Mouse (Mus musculus): ENCODE data around the gene Nfatc3. TPM values are rescaled to one million over a fixed set of nuclear protein-coding genes. Genes with fewer than 3 reads are reported as not detected.
A peak's percentile ranks its signal among the peaks of the same experiment; 100 is the strongest.

The Nfatc3 gene
- polyA plus RNA-seq, 1 experiment, result 11.8 TPM

GRCm38 (mm10) chr8:106147868-106148565 is 89.4 kb downstream of the Nfatc3 start:
- Histone ChIP-seq H3K79me2 (ENCODE audit: control insufficient read depth, insufficient read depth) (peaks cover 12% of the 10 kb centered on the region), H3K4me2 (ENCODE audit: low read depth) (no peak overlapping the region), H3K27me3 (ENCODE audit: control insufficient read depth, insufficient read depth, insufficient read length) (no peaks in the 10 kb centered on the region), H3ac (ENCODE audit: control insufficient read depth, insufficient read length) (no peak overlapping the region), H3K4me3 (no peak overlapping the region), H3K36me3 (ENCODE audit: control insufficient read depth, insufficient read depth) (no peaks in the 10 kb centered on the region)
- no peak for TF ChIP-seq E2F4 (IDR thresholded peaks at IDR 0.05; ENCODE audit: insufficient read depth)
- TF ChIP-seq SRF (IDR thresholded peaks at IDR 0.05; ENCODE audit: control insufficient read depth, insufficient read length, low read depth), result no peak
- no peak for TF ChIP-seq TCF12 (IDR thresholded peaks at IDR 0.05; ENCODE audit: insufficient read depth, poor library complexity, severe bottlenecking)
- TF ChIP-seq MYOG (IDR thresholded peaks at IDR 0.05; ENCODE audit: control insufficient read depth in 1 of 3, insufficient read depth in 1 of 3, insufficient read length in 2 of 3, low read depth in 2 of 3), result no peak
- no peak for TF ChIP-seq POLR2A (IDR thresholded peaks at IDR 0.05; ENCODE audit: insufficient read length, low read depth)
- no peak for TF ChIP-seq REST (IDR thresholded peaks at IDR 0.05; ENCODE audit: insufficient read depth, insufficient read length)
- no peak for TF ChIP-seq POLR2AphosphoS2 (IDR thresholded peaks at IDR 0.05; ENCODE audit: insufficient read length, low read depth)
- TF ChIP-seq TCF3 (IDR thresholded peaks at IDR 0.05; ENCODE audit: insufficient read length, low read depth), result no peak
- TF ChIP-seq CEBPB (IDR thresholded peaks at IDR 0.05; ENCODE audit: insufficient read depth, poor library complexity, severe bottlenecking), result no peak
- no peak for TF ChIP-seq USF1 (IDR thresholded peaks at IDR 0.05; ENCODE audit: low read depth)

- H3K4me3 ChIP-seq, result peak overlapping the region; percentile 68
- no peaks in the 10 kb centered on the region for H3K36me3 ChIP-seq (ENCODE audit: control insufficient read depth, insufficient read depth)
- no peak overlapping the region for H3K4me2 ChIP-seq (ENCODE audit: low read depth)
- TF ChIP-seq REST (IDR thresholded peaks at IDR 0.05; ENCODE audit: insufficient read depth, insufficient read length), result no peak
- no peak for TF ChIP-seq SRF (IDR thresholded peaks at IDR 0.05; ENCODE audit: control insufficient read depth, insufficient read length, low read depth)
- no peak for TF ChIP-seq POLR2AphosphoS2 (IDR thresholded peaks at IDR 0.05; ENCODE audit: insufficient read length, low read depth)
- TF ChIP-seq TCF12 (IDR thresholded peaks at IDR 0.05; ENCODE audit: insufficient read depth, poor library complexity, severe bottlenecking), result no peak
- TF ChIP-seq POLR2A (IDR thresholded peaks at IDR 0.05; ENCODE audit: insufficient read length, low read depth), result no peak
- TF ChIP-seq E2F4 (IDR thresholded peaks at IDR 0.05; ENCODE audit: insufficient read depth), result no peak
- no peak for TF ChIP-seq MYOG (IDR thresholded peaks at IDR 0.05; ENCODE audit: control insufficient read depth in 1 of 3, insufficient read depth in 1 of 3, insufficient read length in 2 of 3, low read depth in 2 of 3)
- no peak overlapping the region for H3ac ChIP-seq (ENCODE audit: control insufficient read depth, insufficient read length)
- H3K27me3 ChIP-seq (ENCODE audit: control insufficient read depth, insufficient read depth, insufficient read length), result no peaks in the 10 kb centered on the region
- H3K79me2 ChIP-seq (ENCODE audit: control insufficient read depth, insufficient read depth), result peaks cover 12% of the 10 kb centered on the region
Measured at GRCm38 (mm10) chr8:106149025-106149424, 90.4 kb downstream of the Nfatc3 start.

- peak; percentile 51 for TF ChIP-seq TCF12 (IDR thresholded peaks at IDR 0.05; ENCODE audit: insufficient read depth, poor library complexity, severe bottlenecking)
- peak; percentile 84 for TF ChIP-seq POLR2A (IDR thresholded peaks at IDR 0.05; ENCODE audit: insufficient read length, low read depth)
- peak; percentile 76 to 96 (median 92) for TF ChIP-seq MYOG (IDR thresholded peaks at IDR 0.05; ENCODE audit: control insufficient read depth in 1 of 3, insufficient read depth in 1 of 3, insufficient read length in 2 of 3, low read depth in 2 of 3)
- no peak for TF ChIP-seq CEBPB (IDR thresholded peaks at IDR 0.05; ENCODE audit: insufficient read depth, poor library complexity, severe bottlenecking)
- peak; percentile 86 for TF ChIP-seq POLR2AphosphoS2 (IDR thresholded peaks at IDR 0.05; ENCODE audit: insufficient read length, low read depth)
- TF ChIP-seq TCF3 (IDR thresholded peaks at IDR 0.05; ENCODE audit: insufficient read length, low read depth), result peak; percentile 56
- no peak for TF ChIP-seq REST (IDR thresholded peaks at IDR 0.05; ENCODE audit: insufficient read depth, insufficient read length)
- peak; percentile 46 to 93 (median 93) for TF ChIP-seq MYOD1 (IDR thresholded peaks at IDR 0.05; ENCODE audit: control insufficient read depth in 1 of 3, insufficient read length in 2 of 3, low read depth in 2 of 3)
- peak; percentile 49 for TF ChIP-seq SRF (IDR thresholded peaks at IDR 0.05; ENCODE audit: control insufficient read depth, insufficient read length, low read depth)
- H3K4me3 ChIP-seq, result peak within 1 kb of the TSS; percentile 68
Measured at GRCm38 (mm10) chr8:106149801-106150652, 91.4 kb downstream of the Nfatc3 start, which contains the start of gene Pla2g15. Gene Pla2g15, plus strand, starts transcription at chr8:106150399.

GRCm38 (mm10) chr8:106150653-106151000 is 92.0 kb downstream of the Nfatc3 start:
- H3ac ChIP-seq (ENCODE audit: control insufficient read depth, insufficient read length), result peak overlapping the region; percentile 0
- peaks cover 2% of the 10 kb centered on the region for H3K36me3 ChIP-seq (ENCODE audit: control insufficient read depth, insufficient read depth)
- no peaks in the 10 kb centered on the region for H3K27me3 ChIP-seq (ENCODE audit: control insufficient read depth, insufficient read depth, insufficient read length)
- peak overlapping the region; percentile 68 for H3K4me3 ChIP-seq
- peaks cover 12% of the 10 kb centered on the region for H3K79me2 ChIP-seq (ENCODE audit: control insufficient read depth, insufficient read depth)
- H3K4me2 ChIP-seq (ENCODE audit: low read depth), result peak overlapping the region; percentile 80
- TF ChIP-seq MYOD1 (IDR thresholded peaks at IDR 0.05; ENCODE audit: control insufficient read depth in 1 of 3, insufficient read length in 2 of 3, low read depth in 2 of 3), result no peak
- no peak for TF ChIP-seq POLR2A (IDR thresholded peaks at IDR 0.05; ENCODE audit: insufficient read length, low read depth)
- no peak for TF ChIP-seq TCF3 (IDR thresholded peaks at IDR 0.05; ENCODE audit: insufficient read length, low read depth)
- TF ChIP-seq USF1 (IDR thresholded peaks at IDR 0.05; ENCODE audit: low read depth), result no peak
- no peak for TF ChIP-seq TCF12 (IDR thresholded peaks at IDR 0.05; ENCODE audit: insufficient read depth, poor library complexity, severe bottlenecking)
- TF ChIP-seq POLR2AphosphoS2 (IDR thresholded peaks at IDR 0.05; ENCODE audit: insufficient read length, low read depth), result no peak
- TF ChIP-seq CEBPB (IDR thresholded peaks at IDR 0.05; ENCODE audit: insufficient read depth, poor library complexity, severe bottlenecking), result no peak
- no peak for TF ChIP-seq SRF (IDR thresholded peaks at IDR 0.05; ENCODE audit: control insufficient read depth, insufficient read length, low read depth)
- TF ChIP-seq REST (IDR thresholded peaks at IDR 0.05; ENCODE audit: insufficient read depth, insufficient read length), result no peak

More at GRCm38 (mm10) chr8:106149801-106150652, 91.4 kb downstream of the Nfatc3 start, which contains the start of gene Pla2g15:
- Histone ChIP-seq H3K4me2 (ENCODE audit: low read depth) (peak within 1 kb of the TSS; percentile 100), H3K27me3 (ENCODE audit: control insufficient read depth, insufficient read depth, insufficient read length) (no peaks in the 10 kb centered on the region), H3ac (ENCODE audit: control insufficient read depth, insufficient read length) (peak within 1 kb of the TSS; percentile 0), H3K79me2 (ENCODE audit: control insufficient read depth, insufficient read depth) (peaks cover 12% of the 10 kb centered on the region), H3K36me3 (ENCODE audit: control insufficient read depth, insufficient read depth) (no peaks in the 10 kb centered on the region)
